Mouse (Mus musculus) mouse embryonic stem cell (cell line): ENCODE results near the gene 4933415A04Rik.

ENCODE experiments used
- in situ Hi-C, 2 experiments: fragments of 300-500 bp; cut with MboI; formaldehyde crosslinking; loops; 1 replicate in 1 of 2; 3 replicates in 1 of 2; pipeline ENCODE4 v1.14.3; 2019 to 2020; ENCODE audit warnings: low sequenced_read_pairs in 2 of 2, low pct_unique_long_range_greater_than_20kb in 1 of 2, mixed read lengths in 1 of 2; ENCODE audit not compliant: unreplicated experiment in 1 of 2

Gene 4933415A04Rik

GRCm38 (mm10) chr11:43621769-43622168 is 34.9 kb downstream of the 4933415A04Rik start:
- in situ Hi-C loops, result no loop called here

GRCm38 (mm10) chr11:43624341-43624740 is 37.5 kb downstream of the 4933415A04Rik start:
- in situ Hi-C loops, result no loop called here

GRCm38 (mm10) chr11:43626300-43626926 is 39.6 kb downstream of the 4933415A04Rik start:
- in situ Hi-C loops, result no loop called here

GRCm38 (mm10) chr11:43626927-43627645 is 40.2 kb downstream of the 4933415A04Rik start:
- in situ Hi-C loops, result no loop called here

- in situ Hi-C loops, result no loop called here
Measured at GRCm38 (mm10) chr11:43631645-43632044, 44.8 kb downstream of the 4933415A04Rik start.

- in situ Hi-C loops, result no loop called here
Measured at GRCm38 (mm10) chr11:43632566-43632965, 45.7 kb downstream of the 4933415A04Rik start.

- in situ Hi-C loops, result no loop called here
Measured at GRCm38 (mm10) chr11:43633165-43633564, 46.3 kb downstream of the 4933415A04Rik start.

GRCm38 (mm10) chr11:43633658-43634401 is 47.0 kb downstream of the 4933415A04Rik start:
- in situ Hi-C loops, result no loop called here

- in situ Hi-C loops, result no loop called here
Measured at GRCm38 (mm10) chr11:43636761-43637160, 49.9 kb downstream of the 4933415A04Rik start.

- in situ Hi-C loops, result no loop called here
Measured at GRCm38 (mm10) chr11:43638486-43638885, 51.6 kb downstream of the 4933415A04Rik start.
